Mouse (Mus musculus) thymus, postnatal 14 days (tissue): Measurements from ENCODE around the gene Lhfp.

ENCODE experiments used
- DNase-seq: peaks from one replicate; pipeline ENCODE4 v3.0.0; 2021

The Lhfp gene

DNA sequence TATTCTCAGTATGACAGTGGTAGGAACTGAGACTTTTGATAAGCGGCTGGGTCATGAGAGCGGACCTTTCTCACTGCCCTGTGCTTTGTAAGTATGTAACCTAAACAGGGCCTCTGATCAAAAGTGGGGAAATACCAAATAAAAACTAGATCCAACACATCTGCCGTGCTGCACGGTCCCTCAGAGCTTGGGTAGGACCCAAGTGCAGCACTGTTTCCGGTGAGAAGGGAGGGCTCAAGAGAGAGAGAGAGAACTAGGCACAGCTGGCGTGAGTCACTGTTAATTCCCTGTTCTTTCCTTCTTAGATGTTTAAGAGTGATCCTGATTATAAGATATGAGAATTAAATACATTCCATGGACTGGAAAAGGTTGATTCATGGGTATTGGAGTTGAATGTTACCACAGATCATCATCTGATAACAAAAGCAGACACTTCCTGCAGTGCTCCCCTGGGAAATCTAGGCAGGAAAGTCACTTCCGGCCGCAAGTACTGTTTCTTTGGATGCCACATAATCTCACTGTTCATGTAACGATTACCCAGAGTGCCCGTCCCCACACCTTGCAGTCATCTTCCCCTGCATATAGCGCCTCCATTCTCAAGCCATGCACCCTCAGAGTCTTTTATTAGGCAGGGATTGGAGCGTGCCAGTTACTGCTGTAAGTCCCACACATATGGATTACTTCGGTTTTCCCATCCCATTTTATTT is 243.3 kb downstream of the Lhfp start:
- DNase-seq, result no peak

DNA sequence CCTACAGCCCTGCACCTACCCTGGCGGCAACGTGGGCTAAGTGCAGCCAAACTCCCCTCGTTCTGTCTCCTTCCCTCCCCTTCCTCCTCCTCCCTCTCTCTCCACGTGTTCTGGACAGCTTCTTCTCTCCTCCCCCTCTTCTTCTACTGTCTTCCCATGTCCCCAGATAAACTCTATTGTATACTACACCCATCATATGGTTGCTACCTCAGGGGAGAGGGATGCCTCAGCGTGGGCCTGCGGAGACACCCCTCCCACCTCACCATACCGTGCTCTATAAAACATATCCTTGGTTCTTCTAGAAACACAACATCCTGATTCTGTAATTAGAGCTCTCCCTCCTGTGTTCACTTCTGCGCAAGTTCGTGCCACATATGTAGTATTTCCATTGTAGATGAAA is 247.3 kb downstream of the Lhfp start:
- no peak for DNase-seq

DNA sequence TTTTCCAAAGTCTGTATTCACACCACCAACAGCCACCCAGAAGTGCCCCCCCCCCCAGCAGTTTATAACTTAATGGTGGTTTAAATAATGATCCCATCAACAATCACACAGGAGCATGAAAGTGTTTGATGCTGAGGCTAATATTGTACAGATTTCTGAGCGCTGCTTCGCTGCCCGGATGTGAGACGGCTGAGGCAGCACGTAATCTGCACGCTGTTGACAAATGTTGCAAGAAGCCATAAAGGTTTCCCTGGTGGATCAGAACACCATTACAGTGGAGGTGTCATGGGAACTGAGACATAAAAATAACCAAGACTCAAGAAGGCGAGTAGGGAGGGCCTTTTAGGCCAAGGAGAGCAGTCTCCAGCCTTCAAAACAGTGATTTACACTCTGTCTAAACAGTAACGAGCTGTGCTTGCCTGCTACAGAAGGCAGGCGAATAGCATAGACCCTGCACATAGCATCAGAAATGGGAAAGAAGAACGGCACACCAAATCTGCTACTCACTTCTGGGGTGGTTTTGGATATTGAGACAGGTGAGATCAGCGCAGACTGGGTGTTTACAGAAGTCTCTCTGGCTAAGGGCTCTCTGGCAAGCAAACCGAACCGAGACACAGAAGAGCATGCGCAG is 248.4 kb downstream of the Lhfp start:
- DNase-seq, result no peak

DNA sequence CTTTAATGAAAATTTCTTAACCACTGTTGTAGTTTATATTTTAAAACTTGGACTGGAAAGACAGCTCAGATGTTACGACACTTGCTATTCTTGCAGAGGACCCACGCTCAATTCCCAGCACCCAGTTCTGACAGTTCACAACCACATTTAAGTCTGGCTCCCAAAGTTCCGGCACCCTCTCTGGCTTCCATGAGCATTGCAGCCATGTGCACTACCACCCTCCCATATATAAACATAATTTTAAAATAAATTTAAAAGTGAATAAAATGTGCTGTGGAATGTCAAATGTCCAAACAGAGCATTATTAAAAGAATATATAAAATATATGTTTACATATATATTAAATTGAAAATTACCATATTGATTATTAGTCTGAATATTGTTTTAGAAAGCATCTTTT is 249.9 kb downstream of the Lhfp start:
- DNase-seq, result no peak

DNA sequence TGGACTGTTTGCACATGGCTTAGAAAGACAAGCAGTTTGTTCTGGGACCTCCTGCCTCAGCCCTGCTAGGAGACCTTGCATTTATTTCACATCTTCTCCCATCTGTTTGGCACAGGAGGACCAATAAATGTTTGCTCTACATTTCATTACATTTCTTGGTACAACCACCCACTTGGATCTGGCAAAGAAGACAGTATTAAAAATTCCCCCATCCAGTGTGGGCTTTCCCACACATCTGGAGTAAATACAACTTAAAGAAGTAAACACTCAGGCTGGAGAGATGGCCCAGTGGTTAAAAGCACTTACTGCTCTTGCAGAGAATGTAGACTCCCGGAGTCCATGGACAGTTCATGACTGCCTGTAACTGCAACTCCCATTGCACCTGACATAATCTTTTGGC is 250.6 kb downstream of the Lhfp start:
- DNase-seq, result no peak

DNA sequence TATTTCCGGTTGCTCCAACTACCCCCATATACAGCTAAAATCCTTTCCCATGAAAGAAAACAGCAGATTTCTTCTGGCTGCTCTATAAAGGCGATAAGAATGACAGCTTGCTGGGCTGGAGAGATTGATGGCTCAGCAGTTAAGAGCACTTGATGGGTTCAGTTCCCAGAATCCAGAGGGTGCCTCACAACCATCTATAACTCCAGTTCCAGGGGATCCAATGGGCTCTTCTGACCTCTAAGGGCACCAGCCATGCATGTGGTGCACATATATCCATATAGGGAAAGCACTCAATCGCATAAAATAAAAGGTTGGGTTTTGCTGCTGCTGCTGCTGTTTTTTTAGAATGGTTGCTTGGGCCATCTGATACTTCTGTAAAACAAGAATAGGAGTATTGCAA is 251.1 kb downstream of the Lhfp start:
- DNase-seq, result no peak

DNA sequence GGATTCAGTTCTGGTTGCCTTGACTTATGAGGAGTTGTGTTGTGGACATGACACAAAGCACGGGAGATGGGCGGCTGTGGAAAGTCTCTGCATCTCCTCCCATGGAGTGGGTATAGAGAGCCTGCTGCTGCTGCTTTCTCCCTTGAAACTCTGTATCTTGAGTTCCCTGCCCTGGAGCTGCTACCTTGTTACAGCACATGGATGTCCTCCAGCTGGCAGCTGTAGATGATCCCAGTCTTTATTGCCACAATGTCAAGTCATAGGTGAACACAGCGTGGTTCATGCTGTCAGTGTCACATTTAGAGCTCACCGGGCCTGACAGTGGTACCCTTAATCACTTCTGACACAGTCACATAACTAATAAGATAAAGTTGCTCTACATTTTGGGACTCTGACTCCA is 251.7 kb downstream of the Lhfp start:
- DNase-seq, result no peak

DNA sequence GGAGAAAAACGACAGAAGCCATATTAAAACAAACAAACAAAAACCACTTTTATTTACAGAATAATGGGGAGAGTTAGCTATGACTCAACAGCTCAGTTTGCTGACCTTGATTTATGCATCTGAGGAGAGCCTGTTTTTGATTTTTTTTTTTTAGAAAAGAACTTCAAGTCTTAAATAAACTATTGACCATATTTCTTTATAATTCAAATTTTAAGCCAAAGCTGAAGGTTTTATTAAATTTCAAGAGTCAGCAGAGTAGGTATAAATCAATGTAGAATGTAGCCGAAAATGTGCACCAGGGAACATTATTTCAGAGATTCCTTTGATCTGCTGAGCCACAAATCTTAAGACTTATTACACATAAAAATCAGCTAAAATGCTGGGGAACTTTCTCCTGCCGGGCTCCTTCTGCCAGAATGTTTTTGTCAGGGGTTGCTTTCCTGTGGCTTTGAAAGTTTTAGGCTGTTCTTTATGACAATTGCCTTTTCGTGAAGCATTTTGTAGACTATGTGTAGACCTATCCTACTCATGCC is 252.6 kb downstream of the Lhfp start:
- no peak for DNase-seq

DNA sequence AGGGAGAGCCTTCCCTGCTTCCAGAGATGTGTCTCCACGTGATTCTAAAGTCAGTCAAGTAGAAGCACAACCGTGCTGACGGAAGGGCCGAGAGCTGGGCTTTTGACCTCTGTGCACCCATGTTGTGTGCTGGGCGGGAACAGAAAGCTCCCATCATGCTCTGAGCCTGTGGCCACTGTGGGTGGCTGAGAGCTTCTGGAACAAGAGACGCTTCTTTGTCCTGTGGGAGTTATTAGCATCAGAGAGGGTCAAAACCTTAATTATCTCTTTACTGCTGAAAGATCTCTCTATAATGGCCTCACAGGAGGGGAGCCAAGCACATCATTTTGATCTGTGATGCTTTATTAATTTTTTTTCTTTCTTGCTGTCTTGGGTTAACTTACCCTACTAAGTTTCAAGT is 253.5 kb downstream of the Lhfp start:
- DNase-seq, result no peak

DNA sequence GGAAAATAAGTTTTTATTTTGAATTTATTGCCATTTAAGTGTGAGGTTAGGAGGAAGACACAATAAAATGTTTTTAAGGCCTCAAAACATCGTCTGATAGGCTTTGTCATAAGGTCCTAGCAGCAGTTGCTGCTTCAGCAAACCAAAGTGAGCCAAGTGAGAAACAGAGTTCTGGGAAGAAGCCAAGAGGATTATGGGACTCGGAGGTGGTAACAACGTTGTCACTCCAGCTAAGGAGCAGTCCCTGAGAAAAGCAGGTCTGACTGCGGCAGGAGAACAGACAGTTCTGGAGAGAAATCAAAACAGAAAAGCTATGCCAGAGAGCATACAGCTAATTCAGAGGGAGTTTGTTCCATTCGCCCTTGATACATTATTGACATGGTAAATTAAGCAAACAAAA is 260.5 kb downstream of the Lhfp start:
- no peak for DNase-seq

DNA sequence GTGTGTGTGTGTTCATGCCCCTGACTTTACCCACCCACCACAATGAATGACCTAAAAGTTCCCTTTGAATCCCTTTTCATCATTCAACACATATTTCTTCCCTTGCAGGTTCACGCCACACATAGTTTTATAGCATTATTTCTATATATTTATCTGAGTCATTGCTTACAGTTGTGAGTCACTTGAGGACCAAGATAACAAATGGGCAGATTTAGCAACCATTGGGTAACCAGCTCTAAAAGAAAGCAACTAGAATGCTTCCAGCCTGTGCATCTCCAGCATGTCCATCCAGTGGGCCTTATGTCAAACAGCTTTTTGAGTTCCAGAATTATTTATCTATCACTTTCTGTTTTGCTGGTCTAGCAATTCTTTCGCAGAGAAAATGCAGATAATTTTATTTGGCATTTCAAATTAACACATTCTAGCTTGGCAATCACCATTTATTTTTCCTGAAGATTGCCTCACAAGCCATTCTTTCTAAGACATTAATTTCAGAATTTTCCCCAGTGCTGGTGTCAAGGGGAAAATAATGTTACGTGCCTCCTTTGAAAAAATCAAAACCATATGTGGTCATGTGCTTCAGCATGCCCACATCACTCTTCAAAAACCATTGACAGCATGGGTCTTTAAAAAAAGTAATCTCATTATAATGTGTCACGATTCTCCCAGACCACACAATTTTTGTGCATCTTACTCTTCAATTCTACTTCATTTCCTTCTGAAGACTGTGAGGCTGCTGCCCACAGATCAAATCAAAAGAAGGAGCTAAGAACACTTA is 263.0 kb downstream of the Lhfp start:
- DNase-seq, result no peak

DNA sequence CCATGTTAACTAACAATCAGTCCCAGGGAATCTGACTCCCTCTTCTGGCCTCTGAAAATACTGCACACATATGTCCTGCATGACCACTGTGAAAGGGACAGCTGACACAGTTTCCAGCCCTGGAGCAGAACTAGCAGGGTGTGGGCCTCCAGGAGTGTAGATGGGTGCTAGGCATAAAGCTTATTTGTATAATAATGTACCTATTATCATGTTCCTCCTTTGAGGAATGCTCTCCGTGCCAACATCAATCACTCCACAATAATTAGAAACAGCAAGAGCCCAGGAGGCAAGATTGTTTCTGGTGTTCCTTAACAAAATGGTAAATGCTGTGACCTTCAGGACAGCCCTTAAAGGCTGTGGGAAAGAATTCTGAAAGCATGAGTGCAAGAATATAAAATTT is 264.5 kb downstream of the Lhfp start:
- no peak for DNase-seq

DNA sequence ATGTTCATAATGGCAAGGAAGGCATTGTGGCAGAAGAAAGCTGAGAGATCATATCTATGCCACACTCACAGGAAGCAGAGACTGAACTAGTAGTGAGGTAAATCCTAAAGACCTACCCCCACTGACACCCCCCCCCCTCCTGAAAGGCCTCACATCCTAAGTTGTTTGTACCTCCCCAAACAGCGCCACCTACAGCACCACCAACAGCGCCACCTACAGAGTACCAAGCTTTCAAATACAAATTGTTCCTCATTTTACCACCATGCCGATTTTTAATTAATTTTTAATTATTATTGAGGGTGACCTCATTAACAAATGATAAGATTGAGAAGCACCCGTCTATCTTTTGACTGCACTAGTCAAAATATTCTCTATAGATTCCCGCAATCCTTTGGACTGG is 267.3 kb downstream of the Lhfp start:
- no peak for DNase-seq

DNA sequence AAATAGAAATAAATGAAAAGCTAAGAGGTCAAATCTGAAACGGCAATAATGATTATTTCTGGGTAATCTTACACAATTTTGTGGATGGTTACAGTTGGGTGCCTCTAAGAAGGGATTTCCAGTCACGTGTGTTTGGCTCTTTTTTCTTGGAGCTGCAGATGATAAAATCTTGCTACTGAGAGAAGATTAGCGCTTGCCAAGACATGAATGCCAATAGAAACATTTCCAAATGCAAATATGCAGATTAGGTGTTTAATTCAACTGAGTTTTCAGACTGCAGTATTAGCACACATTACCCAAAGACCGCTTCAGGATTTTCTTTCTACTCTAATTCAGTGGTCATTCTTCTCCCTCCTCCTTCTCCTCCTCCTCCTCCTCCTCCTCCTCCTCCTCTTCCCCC is 268.8 kb downstream of the Lhfp start:
- no peak for DNase-seq

DNA sequence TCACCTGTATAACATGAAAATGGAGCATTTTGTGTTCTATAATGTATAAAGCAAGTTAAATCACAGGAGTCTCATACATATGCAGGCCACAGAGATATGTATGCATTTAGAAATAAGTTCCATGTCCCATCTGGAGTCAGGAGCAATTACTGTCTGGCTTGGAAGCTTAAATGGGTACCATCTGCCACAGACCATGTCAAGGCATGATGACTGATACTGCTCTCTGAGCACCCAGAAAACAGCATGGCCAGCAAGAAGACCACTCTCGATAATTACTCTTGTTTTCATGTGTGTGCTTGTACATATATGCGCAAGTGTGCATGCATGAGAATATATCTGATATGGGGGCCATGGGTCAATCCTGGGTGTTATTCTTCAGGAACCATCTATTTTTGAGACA is 269.3 kb downstream of the Lhfp start:
- no peak for DNase-seq
